Mouse (Mus musculus) heart, embryonic 13.5 days (tissue): ENCODE measurements around the gene Hyal2. TPM values are rescaled to one million over a fixed set of nuclear protein-coding genes. Genes with fewer than 3 reads are reported as not detected.

Experiments used
- ATAC-seq: fragments of 200-750 bp; cut with Nextera tagmentation; 2 replicates; pipeline ENCODE4 v1.8.0; 2017; ENCODE audit warnings: moderate TSS enrichment; ENCODE audit not compliant: insufficient number of reproducible peaks, low FRiP score, low TSS enrichment; ENCODE audit errors: extremely low read depth
- H3K27ac ChIP-seq: fragments of 300-500 bp; sonication (generic); replicated peaks from 2 replicates; pipeline ENCODE4 v1.5.1; 2015; ENCODE audit warnings: moderate library complexity, mild to moderate bottlenecking, inconsistent platforms
- H3K27me3 ChIP-seq: fragments of 300-500 bp; sonication (generic); replicated peaks from 2 replicates; pipeline ENCODE4 v1.6.1; 2015; ENCODE audit warnings: mild to moderate bottlenecking, inconsistent platforms
- H3K36me3 ChIP-seq: fragments of 300-500 bp; sonication (generic); 2 replicates; pipeline ENCODE4 v1.6.1; 2015; ENCODE audit warnings: mild to moderate bottlenecking, inconsistent platforms
- H3K4me1 ChIP-seq: fragments of 300-500 bp; sonication (generic); 2 replicates; pipeline ENCODE4 v1.6.1; 2015; ENCODE audit warnings: inconsistent platforms
- H3K4me2 ChIP-seq: fragments of 300-500 bp; sonication (generic); 2 replicates; pipeline ENCODE4 v1.6.1; 2015; ENCODE audit warnings: inconsistent platforms, mild to moderate bottlenecking, moderate library complexity
- H3K4me3 ChIP-seq: fragments of 300-500 bp; sonication (generic); 2 replicates; pipeline ENCODE4 v1.5.1; 2015; ENCODE audit warnings: moderate library complexity, mild to moderate bottlenecking, inconsistent platforms
- H3K9ac ChIP-seq: fragments of 300-500 bp; sonication (generic); 2 replicates; pipeline ENCODE4 v1.6.1; 2015; ENCODE audit warnings: inconsistent platforms, mild to moderate bottlenecking, moderate library complexity
- H3K9me3 ChIP-seq: fragments of 300-500 bp; sonication (generic); 2 replicates; pipeline ENCODE4 v1.6.1; 2016; ENCODE audit warnings: inconsistent platforms
- WGBS: fragments of 180-500 bp; shearing (Covaris S2); methylation state at CpG from one replicate; pipeline ENCODE4 v1.1.7; 2015; ENCODE audit warnings: mixed read lengths; 5-methylcytosine and 5-hydroxymethylcytosine counted together
- polyA plus RNA-seq: library from polyadenylated mRNA; unstranded; fragments of >200 nt; fragmentation: Nextera tagmentation; extraction: Ambion mirVana; gene quantifications from 2 replicates; pipeline ENCODE4 v1.2.1, GENCODE M21; 2015

Hyal2 gene
- polyA plus RNA-seq, 1 experiment from 2014 or later: 94.0 TPM

GRCm38 (mm10) chr9:107618098-107618497 is 50.4 kb downstream of the Hyal2 start:
- Histone ChIP-seq H3K9me3 (no peaks in the 10 kb centered on the region), H3K4me3 (no peak overlapping the region), H3K36me3 (peaks cover 87% of the 10 kb centered on the region), H3K27ac (peak overlapping the region; percentile 95), H3K4me1 (peaks cover 73% of the 10 kb centered on the region), H3K27me3 (no peaks in the 10 kb centered on the region), H3K9ac (peak overlapping the region; percentile 61), H3K4me2 (peak overlapping the region; percentile 34; the same call in 1 of the 2 replicates)
- 78% methylated on average over 6 of the region's 6 CpGs for WGBS
- ATAC-seq: no peak

DNA sequence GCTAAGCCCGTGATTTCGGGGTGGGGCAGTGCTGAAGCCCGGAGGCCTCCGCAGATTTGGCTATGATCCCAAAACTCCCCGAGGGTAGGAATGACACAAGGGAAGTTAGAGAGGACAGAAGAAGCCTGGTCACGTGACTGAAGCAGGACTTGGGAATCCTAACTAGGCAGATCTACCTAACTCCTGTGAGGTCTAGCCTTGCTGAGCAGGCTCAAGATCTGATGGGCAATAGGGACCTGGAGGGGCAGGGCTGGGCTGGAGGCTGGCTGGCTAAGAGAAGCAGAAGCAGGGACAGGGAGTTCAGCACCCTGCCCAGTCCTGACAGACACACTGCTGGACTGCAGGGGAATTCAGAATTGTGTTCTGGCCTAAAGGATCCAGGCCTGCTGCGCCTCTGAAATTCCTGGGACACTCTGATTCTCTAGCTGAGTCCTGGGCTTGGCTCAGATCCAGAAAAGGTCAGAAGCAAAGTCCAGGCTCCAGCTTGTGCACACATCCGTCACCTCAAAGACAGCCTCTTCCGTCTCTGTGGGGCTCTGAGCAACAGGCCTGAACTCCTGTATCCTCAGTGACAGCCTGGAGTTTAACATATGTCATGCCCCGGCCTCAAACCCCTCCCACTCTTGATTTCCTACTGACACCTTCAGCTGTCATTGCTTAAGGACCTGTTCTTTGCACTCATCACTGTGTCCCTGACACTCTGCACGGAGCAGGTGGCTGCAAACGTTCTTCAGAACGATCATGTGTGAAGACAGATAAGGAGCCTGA is 51.2 kb downstream of the Hyal2 start:
- Histone ChIP-seq H3K4me3 (0 out of 2 replicates have a peak overlapping the region, but pooled peaks have one; percentile 1), H3K9ac (peak overlapping the region; percentile 61), H3K36me3 (peaks cover 90% of the 10 kb centered on the region), H3K27ac (peak overlapping the region; percentile 95), H3K4me2 (peak overlapping the region; percentile 34), H3K9me3 (no peaks in the 10 kb centered on the region), H3K27me3 (no peaks in the 10 kb centered on the region), H3K4me1 (peaks cover 73% of the 10 kb centered on the region)
- 12% methylated on average over 13 of the region's 13 CpGs for WGBS
- ATAC-seq: peak; percentile 68; the same call in 1 of the 2 replicates

GRCm38 (mm10) chr9:107619546-107619879 is 51.8 kb downstream of the Hyal2 start:
- Histone ChIP-seq H3K9ac (peak overlapping the region; percentile 73), H3K4me2 (peak overlapping the region; percentile 42), H3K4me3 (0 out of 2 replicates have a peak overlapping the region, but pooled peaks have one; percentile 1), H3K27ac (peak overlapping the region; percentile 95), H3K4me1 (peaks cover 73% of the 10 kb centered on the region), H3K36me3 (peaks cover 89% of the 10 kb centered on the region), H3K27me3 (no peaks in the 10 kb centered on the region), H3K9me3 (no peaks in the 10 kb centered on the region)
- 26% methylated on average over 13 of the region's 13 CpGs for WGBS
- ATAC-seq: peak; percentile 23; the same call in 1 of the 2 replicates

GRCm38 (mm10) chr9:107620954-107621353 is 53.2 kb downstream of the Hyal2 start:
- Histone ChIP-seq H3K4me2 (no peak overlapping the region), H3K4me1 (peaks cover 78% of the 10 kb centered on the region), H3K27ac (peak overlapping the region; percentile 95), H3K36me3 (peaks cover 89% of the 10 kb centered on the region), H3K4me3 (no peak overlapping the region), H3K9me3 (no peaks in the 10 kb centered on the region), H3K9ac (peak overlapping the region; percentile 50; the same call in 1 of the 2 replicates), H3K27me3 (no peaks in the 10 kb centered on the region)
- ATAC-seq: no peak

Other genes with a start within 250 kb of the Hyal2 start
- 11.4 and 12.0 TPM in 2 replicates for gene Hemk1, start 229.6 kb upstream of the Hyal2 start, polyA plus RNA-seq
- 0.79 and 1.1 TPM in 2 replicates for gene 6430571L13Rik, start 227.3 kb upstream of the Hyal2 start, polyA plus RNA-seq
- 3.8 and 4.1 TPM in 2 replicates for gene Cacna2d2, start 168.3 kb upstream of the Hyal2 start, polyA plus RNA-seq
- 30.4 and 32.3 TPM in 2 replicates for gene Tmem115, start 34.0 kb upstream of the Hyal2 start, polyA plus RNA-seq
- 17.7 and 19.1 TPM in 2 replicates for gene Cyb561d2, start 25.8 kb upstream of the Hyal2 start, polyA plus RNA-seq
- 27.8 and 27.9 TPM in 2 replicates for gene Nprl2, start 25.7 kb upstream of the Hyal2 start, polyA plus RNA-seq
- not detected in 2 replicates for gene Zmynd10, start 20.6 kb upstream of the Hyal2 start, polyA plus RNA-seq
- 47.6 and 56.1 TPM in 2 replicates for gene Rassf1, start 16.4 kb upstream of the Hyal2 start, polyA plus RNA-seq
- 44.5 and 51.6 TPM in 2 replicates for gene Tusc2, start 4.7 kb upstream of the Hyal2 start, polyA plus RNA-seq
- 6.3 and 7.5 TPM in 2 replicates for gene Hyal1, start 9.0 kb downstream of the Hyal2 start, polyA plus RNA-seq
- gene Naa80, start 10.9 kb downstream of the Hyal2 start, polyA plus RNA-seq: 13.9 and 14.6 TPM in 2 replicates
- 0.48 and 0.68 TPM in 2 replicates for gene Hyal3, start 12.9 kb downstream of the Hyal2 start, polyA plus RNA-seq
- 35.7 and 41.3 TPM in 2 replicates for gene Ifrd2, start 19.7 kb downstream of the Hyal2 start, polyA plus RNA-seq
- gene Sema3b, start 41.3 kb downstream of the Hyal2 start, polyA plus RNA-seq: 9.9 and 11.8 TPM in 2 replicates
- gene Gnai2, start 67.4 kb downstream of the Hyal2 start, polyA plus RNA-seq: 387 and 392 TPM in 2 replicates
- 2.8 and 2.9 TPM in 2 replicates for gene Slc38a3, start 101.6 kb downstream of the Hyal2 start, polyA plus RNA-seq
- 0.90 and 1.3 TPM in 2 replicates for gene Gnat1, start 111.8 kb downstream of the Hyal2 start, polyA plus RNA-seq
- gene Sema3f, start 142.5 kb downstream of the Hyal2 start, polyA plus RNA-seq: 4.5 and 6.3 TPM in 2 replicates
- gene Rbm5, start 203.1 kb downstream of the Hyal2 start, polyA plus RNA-seq: 121 and 125 TPM in 2 replicates